Mouse (Mus musculus) kidney, embryonic 14.5 days (tissue): ENCODE measurements around the gene Ccdc148. TPM values are rescaled to one million over a fixed set of nuclear protein-coding genes. Genes with fewer than 3 reads are reported as not detected.

Source experiments
- ATAC-seq: fragments of 200-750 bp; cut with Nextera tagmentation; 2 replicates; pipeline ENCODE4 v1.8.0; 2017; ENCODE audit warnings: moderate number of reproducible peaks, mild to moderate bottlenecking, moderate TSS enrichment, moderate library complexity; ENCODE audit not compliant: low FRiP score, low TSS enrichment
- H3K27ac ChIP-seq: fragments of 300-500 bp; sonication (generic); 2 replicates; pipeline ENCODE4 v1.5.1; 2014; ENCODE audit warnings: low read depth, mild to moderate bottlenecking, low read length, moderate library complexity, mixed read lengths
- H3K27me3 ChIP-seq: fragments of 300-500 bp; sonication (generic); 2 replicates; pipeline ENCODE4 v1.6.1; 2014; ENCODE audit warnings: mild to moderate bottlenecking, low read length; ENCODE audit not compliant: control insufficient read depth, insufficient read depth
- H3K36me3 ChIP-seq: fragments of 300-500 bp; sonication (generic); 2 replicates; pipeline ENCODE4 v1.6.1; 2014; ENCODE audit warnings: low read length, mixed read lengths; ENCODE audit not compliant: control insufficient read depth, insufficient read depth
- H3K4me1 ChIP-seq: fragments of 300-500 bp; sonication (generic); 2 replicates; pipeline ENCODE4 v1.6.1; 2014; ENCODE audit warnings: low read length, mixed read lengths; ENCODE audit not compliant: control insufficient read depth, insufficient read depth
- H3K4me2 ChIP-seq: fragments of 300-500 bp; sonication (generic); replicated peaks from 2 replicates; pipeline ENCODE4 v1.6.1; 2014; ENCODE audit warnings: low read depth, mild to moderate bottlenecking, low read length
- H3K4me3 ChIP-seq: fragments of 300-500 bp; sonication (generic); 2 replicates; pipeline ENCODE4 v1.5.1; 2014; ENCODE audit warnings: mild to moderate bottlenecking, low read length
- H3K9ac ChIP-seq: fragments of 300-500 bp; sonication (generic); 2 replicates; pipeline ENCODE4 v1.6.1; 2014; ENCODE audit warnings: low read depth, mild to moderate bottlenecking, low read length, moderate library complexity
- H3K9me3 ChIP-seq: fragments of 300-500 bp; sonication (generic); 2 replicates; pipeline ENCODE4 v1.6.1; 2016; ENCODE audit warnings: low read length; ENCODE audit not compliant: control insufficient read depth
- WGBS: fragments of 180-500 bp; shearing (Covaris S2); extraction: QIAGEN DNeasy Blood & Tissue Kit; methylation state at CpG from one replicate; pipeline ENCODE4 v1.1.7; 2014; 5-methylcytosine and 5-hydroxymethylcytosine counted together
- polyA plus RNA-seq: library from polyadenylated mRNA; unstranded; fragments of >200 nt; fragmentation: Nextera tagmentation; extraction: Ambion mirVana; gene quantifications from 2 replicates; pipeline ENCODE4 v1.2.1, GENCODE M21; 2014

Gene Ccdc148
- polyA plus RNA-seq, 1 experiment from 2014 or later: 1.2 TPM

DNA sequence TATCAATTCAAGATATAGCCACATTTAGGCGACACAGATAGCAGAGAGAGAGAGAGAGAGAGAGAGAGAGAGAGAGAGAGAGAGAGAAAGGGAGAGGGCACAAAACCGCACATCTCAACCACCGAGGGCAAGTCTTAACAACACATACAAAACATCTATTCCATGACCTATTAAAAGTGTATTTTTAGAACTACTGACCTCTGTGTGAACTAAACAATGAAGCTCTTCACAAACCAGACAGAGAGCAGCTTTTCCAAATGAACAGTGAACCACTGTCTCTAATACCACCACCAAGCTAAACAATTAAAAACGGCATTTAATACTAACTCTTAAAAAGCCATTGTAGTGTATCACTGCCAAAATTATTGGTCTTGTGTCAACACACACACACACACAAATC, 110.8 kb downstream of the Ccdc148 start:
- no peak overlapping the region for H3K4me2 ChIP-seq
- no peaks in the 10 kb centered on the region for H3K4me1 ChIP-seq
- H3K9ac ChIP-seq: no peak overlapping the region
- WGBS: 76% methylated on average over 4 of the region's 4 CpGs
- H3K9me3 ChIP-seq: no peaks in the 10 kb centered on the region
- H3K4me3 ChIP-seq: no peak overlapping the region
- no peaks in the 10 kb centered on the region for H3K36me3 ChIP-seq
- ATAC-seq: no peak
- H3K27ac ChIP-seq: no peak overlapping the region
- H3K27me3 ChIP-seq: no peaks in the 10 kb centered on the region

GRCm38 (mm10) chr2:59048775-59049451, 111.6 kb downstream of the Ccdc148 start:
- no peaks in the 10 kb centered on the region for H3K4me1 ChIP-seq
- 75% methylated on average over 6 of the region's 6 CpGs for WGBS
- H3K4me2 ChIP-seq: no peak overlapping the region
- ATAC-seq: no peak
- H3K27ac ChIP-seq: no peak overlapping the region
- H3K36me3 ChIP-seq: no peaks in the 10 kb centered on the region
- no peak overlapping the region for H3K4me3 ChIP-seq
- no peaks in the 10 kb centered on the region for H3K9me3 ChIP-seq
- no peak overlapping the region for H3K9ac ChIP-seq
- no peaks in the 10 kb centered on the region for H3K27me3 ChIP-seq

- H3K4me2 ChIP-seq: no peak overlapping the region; the same call in 1 of the 2 replicates
- 48% methylated on average over 22 of the region's 22 CpGs for WGBS
- no peaks in the 10 kb centered on the region for H3K4me1 ChIP-seq
- no peaks in the 10 kb centered on the region for H3K36me3 ChIP-seq
- ATAC-seq: 0 out of 2 replicates have a peak, but pooled peaks have one; percentile 39
- H3K27ac ChIP-seq: no peak overlapping the region
- no peak overlapping the region for H3K4me3 ChIP-seq
- H3K9ac ChIP-seq: no peak overlapping the region
- H3K27me3 ChIP-seq: no peaks in the 10 kb centered on the region
- H3K9me3 ChIP-seq: no peaks in the 10 kb centered on the region
Observed at GRCm38 (mm10) chr2:59043313-59044032, 117.0 kb downstream of the Ccdc148 start.

GRCm38 (mm10) chr2:59042616-59043015, 117.9 kb downstream of the Ccdc148 start:
- Histone ChIP-seq H3K9me3 (no peaks in the 10 kb centered on the region), H3K4me3 (no peak overlapping the region), H3K9ac (no peak overlapping the region), H3K4me1 (no peaks in the 10 kb centered on the region), H3K27ac (no peak overlapping the region), H3K36me3 (no peaks in the 10 kb centered on the region), H3K4me2 (no peak overlapping the region), H3K27me3 (no peaks in the 10 kb centered on the region)
- WGBS: 65% methylated on average over 13 of the region's 13 CpGs
- ATAC-seq: no peak

- WGBS: 60% methylated on average over 6 of the region's 6 CpGs
- Histone ChIP-seq H3K4me3 (no peak overlapping the region), H3K27me3 (no peaks in the 10 kb centered on the region), H3K27ac (no peak overlapping the region), H3K36me3 (no peaks in the 10 kb centered on the region), H3K9me3 (no peaks in the 10 kb centered on the region), H3K4me2 (no peak overlapping the region), H3K4me1 (no peaks in the 10 kb centered on the region), H3K9ac (no peak overlapping the region)
- ATAC-seq: no peak
Observed at GRCm38 (mm10) chr2:59036433-59036832, 124.0 kb downstream of the Ccdc148 start.

DNA sequence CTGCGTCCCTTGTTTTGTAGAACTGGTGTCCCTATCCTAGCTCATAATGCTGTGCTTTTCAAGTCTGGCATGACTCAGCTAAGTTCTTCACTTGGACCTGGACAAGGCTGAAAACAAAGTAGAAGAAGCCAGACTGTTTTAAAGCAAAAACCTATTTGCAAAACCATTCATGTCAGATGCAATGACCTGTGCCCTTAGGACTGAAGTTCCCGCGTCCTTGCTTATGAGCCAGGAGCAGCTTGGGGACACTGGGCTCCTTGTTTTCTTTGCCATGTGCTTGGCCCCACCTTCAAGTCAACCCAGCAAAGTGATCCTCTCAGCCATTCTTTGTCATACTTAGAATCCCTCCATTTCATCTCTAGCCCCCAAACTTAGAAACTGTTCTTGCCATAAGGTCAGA, 125.3 kb downstream of the Ccdc148 start:
- 74% methylated on average over 3 of the region's 3 CpGs for WGBS
- Histone ChIP-seq H3K4me2 (no peak overlapping the region), H3K27me3 (no peaks in the 10 kb centered on the region), H3K4me1 (no peaks in the 10 kb centered on the region), H3K9me3 (no peaks in the 10 kb centered on the region), H3K9ac (no peak overlapping the region), H3K27ac (no peak overlapping the region), H3K4me3 (no peak overlapping the region), H3K36me3 (no peaks in the 10 kb centered on the region)
- ATAC-seq: no peak

DNA sequence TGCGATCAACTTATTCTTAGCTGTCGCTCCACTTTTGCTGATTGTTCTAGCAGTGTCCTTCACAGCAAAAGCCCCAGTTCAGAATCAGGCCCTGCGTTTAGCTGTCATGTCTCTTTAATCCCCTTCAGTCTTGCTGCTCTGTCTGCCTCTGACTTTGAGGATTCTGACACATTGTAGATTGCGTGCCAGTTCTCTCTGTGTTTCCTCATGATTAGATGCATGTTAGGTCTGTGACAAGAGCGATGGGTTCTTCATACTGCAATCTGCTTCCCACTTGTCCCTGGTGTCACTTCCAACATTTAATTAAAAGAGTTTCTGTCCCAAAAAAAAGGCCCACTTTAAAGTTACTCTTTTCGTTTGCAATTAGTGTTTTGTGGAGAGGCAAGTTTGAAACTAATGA, 126.2 kb downstream of the Ccdc148 start:
- no peak for ATAC-seq
- H3K4me2 ChIP-seq: no peak overlapping the region
- no peaks in the 10 kb centered on the region for H3K9me3 ChIP-seq
- H3K27me3 ChIP-seq: no peaks in the 10 kb centered on the region
- no peak overlapping the region for H3K9ac ChIP-seq
- no peak overlapping the region for H3K27ac ChIP-seq
- no peak overlapping the region for H3K4me3 ChIP-seq
- H3K36me3 ChIP-seq: no peaks in the 10 kb centered on the region
- H3K4me1 ChIP-seq: no peaks in the 10 kb centered on the region
- 90% methylated on average over 6 of the region's 6 CpGs for WGBS

DNA sequence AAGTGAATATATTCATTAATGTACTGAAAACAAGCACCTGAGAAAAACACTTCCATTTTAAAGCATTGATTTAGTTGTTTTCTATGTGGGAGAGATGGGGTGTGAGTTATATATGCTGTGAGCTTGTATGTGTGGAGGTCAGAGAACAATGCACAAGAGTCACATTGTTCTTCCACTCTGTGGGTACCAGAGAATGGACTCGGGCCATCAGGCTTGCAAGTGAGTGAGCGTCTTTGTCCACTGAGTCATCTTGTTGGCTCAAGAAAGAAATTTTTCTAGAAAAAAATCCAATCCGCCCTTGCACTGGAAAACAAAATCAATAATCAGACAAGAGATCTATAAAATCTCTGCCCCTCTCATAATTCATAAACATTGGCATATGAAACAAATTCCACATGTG, 135.9 kb downstream of the Ccdc148 start:
- 91% methylated on average over 3 of the region's 3 CpGs for WGBS
- no peak overlapping the region for H3K9ac ChIP-seq
- H3K4me1 ChIP-seq: no peaks in the 10 kb centered on the region
- no peaks in the 10 kb centered on the region for H3K36me3 ChIP-seq
- no peak overlapping the region for H3K4me3 ChIP-seq
- H3K4me2 ChIP-seq: no peak overlapping the region
- H3K27ac ChIP-seq: no peak overlapping the region
- H3K9me3 ChIP-seq: no peaks in the 10 kb centered on the region
- H3K27me3 ChIP-seq: no peaks in the 10 kb centered on the region
- no peak for ATAC-seq

DNA sequence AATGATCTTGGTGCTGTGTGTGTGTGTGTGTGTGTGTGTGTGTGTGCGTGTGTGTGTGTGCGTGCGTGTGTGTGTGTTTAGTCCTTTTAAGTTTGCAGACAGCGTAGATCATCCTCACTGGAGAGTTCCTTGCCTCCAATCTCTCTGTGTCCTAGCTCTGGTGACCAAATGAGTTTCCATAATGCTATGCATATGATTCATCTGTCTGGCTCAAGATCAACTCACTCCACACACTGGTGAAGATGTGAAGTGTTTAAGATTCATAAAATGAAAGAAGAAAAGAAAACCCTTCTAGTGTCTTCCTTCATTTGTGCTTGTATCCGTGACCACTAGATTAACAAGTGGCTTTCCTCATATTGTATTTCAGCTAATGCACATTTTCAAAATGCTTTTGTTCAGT, 153.1 kb downstream of the Ccdc148 start:
- no peaks in the 10 kb centered on the region for H3K36me3 ChIP-seq
- no peak overlapping the region for H3K27ac ChIP-seq
- 91% methylated on average over 5 of the region's 5 CpGs for WGBS
- H3K9me3 ChIP-seq: no peaks in the 10 kb centered on the region
- H3K9ac ChIP-seq: no peak overlapping the region
- no peak overlapping the region for H3K4me2 ChIP-seq
- no peak for ATAC-seq
- no peaks in the 10 kb centered on the region for H3K4me1 ChIP-seq
- no peak overlapping the region for H3K4me3 ChIP-seq
- H3K27me3 ChIP-seq: no peaks in the 10 kb centered on the region
